Mouse (Mus musculus) heart, adult 2 months (tissue): ENCODE measurements at regions not wholly inside any gene's neighbourhood (a gene's known extent, or its start where the extent isn't known, plus 50 kb on each side); places are given as distances from the start of the nearest gene placed in this dataset.

Experiments
- CTCF ChIP-seq: fragments of 200-600 bp; IDR thresholded peaks from 2 replicates; pipeline ENCODE4 v1.8.1; 2022; ENCODE audit warnings: antibody characterized with exemption, mild to moderate bottlenecking, moderate library complexity
- POLR2A ChIP-seq: fragments of 200-500 bp; IDR thresholded peaks from 2 replicates; pipeline ENCODE4 v1.6.1; 2011; ENCODE audit warnings: mild to moderate bottlenecking, low read depth, low read length, control low read depth; ENCODE audit not compliant: insufficient read depth

GRCm38 (mm10) chr15:37102035-37102555, 94.5 kb upstream of the Zfp706 start:
- TF ChIP-seq CTCF (peak; percentile 56), POLR2A (no peak)
